Mouse (Mus musculus) olfactory bulb, adult 2 months (tissue): ENCODE data around the gene Supt6. TPM values are rescaled to one million over a fixed set of nuclear protein-coding genes. Genes with fewer than 3 reads are reported as not detected.

ENCODE experiments used
- H3K27ac ChIP-seq: fragments of 200-500 bp; 2 replicates; pipeline ENCODE4 v1.5.1; 2012; ENCODE audit warnings: low read depth, low read length; ENCODE audit not compliant: insufficient read depth
- H3K4me1 ChIP-seq: fragments of 200-500 bp; 2 replicates; pipeline ENCODE4 v1.6.1; 2012; ENCODE audit warnings: low read length; ENCODE audit not compliant: control insufficient read depth, insufficient read depth
- H3K4me3 ChIP-seq: fragments of 200-500 bp; 2 replicates; pipeline ENCODE4 v1.5.1; 2012; ENCODE audit warnings: mild to moderate bottlenecking, low read depth, low read length, moderate library complexity; ENCODE audit not compliant: insufficient read depth
- CTCF ChIP-seq: fragments of 200-500 bp; IDR thresholded peaks from 2 replicates; pipeline ENCODE4 v1.5.1; 2012; ENCODE audit warnings: low read depth, mild to moderate bottlenecking, low read length, moderate library complexity; ENCODE audit not compliant: insufficient read depth
- POLR2A ChIP-seq: fragments of 200-500 bp; IDR thresholded peaks from 2 replicates; pipeline ENCODE4 v1.6.1; 2012; ENCODE audit warnings: mild to moderate bottlenecking, low read depth, low read length, moderate library complexity; ENCODE audit not compliant: insufficient read depth
- WGBS: fragments of 180-500 bp; shearing (Covaris S2); methylation state at CpG from one replicate; pipeline ENCODE4 v1.1.7; 2018; 5-methylcytosine and 5-hydroxymethylcytosine counted together
- polyA plus RNA-seq: library from polyadenylated mRNA; stranded (reverse); fragments of >200 nt; gene quantifications from 2 replicates; pipeline ENCODE4 v1.2.4, GENCODE M21; 2012; ENCODE audit warnings: low replicate concordance; ENCODE audit not compliant: missing spikeins, insufficient read depth, insufficient read length

Gene Supt6
- polyA plus RNA-seq, 1 experiment = 62.3 TPM

GRCm38 (mm10) chr11:78165761-78166109 is 80.1 kb downstream of the Supt6 start:
- H3K4me1 ChIP-seq = peaks cover 33% of the 10 kb centered on the region
- H3K27ac ChIP-seq = no peak overlapping the region
- peak overlapping the region; percentile 78 for H3K4me3 ChIP-seq
- 2% methylated on average over 16 of the region's 16 CpGs for WGBS
- no peak for TF ChIP-seq POLR2A
- TF ChIP-seq CTCF = no peak

- H3K27ac ChIP-seq = peak within 1 kb of the TSS; percentile 65
- TF ChIP-seq CTCF (no peak), POLR2A (peak; percentile 68)
- peak within 1 kb of the TSS; percentile 78 for H3K4me3 ChIP-seq
- H3K4me1 ChIP-seq = peaks cover 33% of the 10 kb centered on the region
- under 1% methylated on average over 78 of the region's 78 CpGs for WGBS
Observed at GRCm38 (mm10) chr11:78164924-78165760, 80.6 kb downstream of the Supt6 start, which contains the start of gene Traf4. Gene Traf4, minus strand, starts transcription at chr11:78165589.

- WGBS = 2% methylated on average over 14 of the region's 14 CpGs
- Histone ChIP-seq H3K4me1 (peaks cover 33% of the 10 kb centered on the region), H3K4me3 (peak overlapping the region; percentile 78), H3K27ac (peak overlapping the region; percentile 65)
- TF ChIP-seq CTCF = no peak
Observed at GRCm38 (mm10) chr11:78164604-78164923, 81.2 kb downstream of the Supt6 start.

GRCm38 (mm10) chr11:78163681-78164603 is 81.8 kb downstream of the Supt6 start:
- Histone ChIP-seq H3K4me1 (peaks cover 35% of the 10 kb centered on the region), H3K4me3 (peak overlapping the region; percentile 78), H3K27ac (peak overlapping the region; percentile 65)
- 3% methylated on average over 22 of the region's 22 CpGs for WGBS
- no peak for TF ChIP-seq POLR2A
- no peak for TF ChIP-seq CTCF

GRCm38 (mm10) chr11:78163045-78163444 is 82.7 kb downstream of the Supt6 start:
- 78% methylated on average over 2 of the region's 2 CpGs for WGBS
- H3K4me3 ChIP-seq = no peak overlapping the region
- no peak overlapping the region for H3K27ac ChIP-seq
- TF ChIP-seq CTCF (no peak), POLR2A (no peak)
- H3K4me1 ChIP-seq = peaks cover 35% of the 10 kb centered on the region

GRCm38 (mm10) chr11:78162504-78162903 is 83.3 kb downstream of the Supt6 start:
- no peak for TF ChIP-seq POLR2A
- no peak for TF ChIP-seq CTCF
- WGBS = 34% methylated on average over 6 of the region's 6 CpGs
- H3K4me1 ChIP-seq = peaks cover 35% of the 10 kb centered on the region
- H3K4me3 ChIP-seq = no peak overlapping the region
- H3K27ac ChIP-seq = no peak overlapping the region

GRCm38 (mm10) chr11:78161968-78162367 is 83.8 kb downstream of the Supt6 start:
- Histone ChIP-seq H3K4me1 (peaks cover 35% of the 10 kb centered on the region), H3K27ac (no peak overlapping the region), H3K4me3 (no peak overlapping the region)
- TF ChIP-seq CTCF = no peak
- TF ChIP-seq POLR2A = no peak
- WGBS = 33% methylated on average over 4 of the region's 4 CpGs

- Histone ChIP-seq H3K27ac (no peak overlapping the region), H3K4me3 (no peak overlapping the region), H3K4me1 (peaks cover 35% of the 10 kb centered on the region)
- TF ChIP-seq CTCF (no peak), POLR2A (no peak)
- WGBS = 89% methylated on average over 14 of the region's 14 CpGs
Observed at GRCm38 (mm10) chr11:78161169-78161568, 84.6 kb downstream of the Supt6 start.

- no peak overlapping the region for H3K27ac ChIP-seq
- peaks cover 32% of the 10 kb centered on the region for H3K4me1 ChIP-seq
- TF ChIP-seq CTCF (no peak), POLR2A (no peak)
- no peak overlapping the region for H3K4me3 ChIP-seq
- WGBS = 83% methylated on average over 3 of the region's 3 CpGs
Observed at GRCm38 (mm10) chr11:78160675-78161074, 85.1 kb downstream of the Supt6 start.
